Mouse (Mus musculus): Measurements from ENCODE around the gene Tmem174. TPM values are rescaled to one million over a fixed set of nuclear protein-coding genes. Genes with fewer than 3 reads are reported as not detected.

Gene Tmem174
- not detected in 2 replicates for polyA plus RNA-seq (2016; fragmentation: Nextera tagmentation; extraction: Ambion mirVana)

DNA sequence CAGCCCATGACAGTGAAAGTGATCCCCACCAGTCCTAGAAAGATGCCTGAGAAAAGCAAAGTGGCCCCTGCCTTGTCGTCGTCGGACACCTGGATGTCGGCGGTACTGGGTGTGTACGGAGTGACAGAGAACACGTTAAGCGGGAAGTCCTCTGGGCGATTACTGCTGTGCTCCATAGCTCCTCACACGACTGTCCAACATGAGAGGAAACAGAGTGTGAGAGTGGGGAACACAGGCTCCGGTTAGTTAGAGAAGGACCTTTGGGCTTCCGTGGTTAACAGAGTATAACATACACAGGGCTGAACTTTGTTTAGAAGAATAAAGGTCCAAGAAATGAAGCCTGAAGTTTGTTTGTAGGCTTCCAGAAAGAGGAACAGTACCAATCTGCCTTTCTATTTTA lies at the start of gene Tmem174:
Tmem174 (minus strand) TSS at position 266 of the 400 bp plus-strand sequence.
- no peak for DNase-seq (ENCODE audit: low spot score)
- H3K4me3 ChIP-seq, result 0 out of 2 replicates have a peak within 1 kb of the TSS, but pooled peaks have one; percentile 11
- H3K4me1 ChIP-seq, result peaks cover 6% of the 10 kb centered on the region
- no peak within 1 kb of the TSS for H3K27ac ChIP-seq (replicated peaks)
- no peaks in the 10 kb centered on the region for H3K36me3 ChIP-seq (replicated peaks)
- WGBS, result 89% methylated on average over 12 of the region's 12 CpGs
- H3K9me3 ChIP-seq, result peaks cover 4% of the 10 kb centered on the region; the same call in 1 of the 2 replicates
- H3K27me3 ChIP-seq (replicated peaks; ENCODE audit: low read depth, poor library complexity, severe bottlenecking), result peaks cover 19% of the 10 kb centered on the region; the same call in 1 of the 2 replicates

DNA sequence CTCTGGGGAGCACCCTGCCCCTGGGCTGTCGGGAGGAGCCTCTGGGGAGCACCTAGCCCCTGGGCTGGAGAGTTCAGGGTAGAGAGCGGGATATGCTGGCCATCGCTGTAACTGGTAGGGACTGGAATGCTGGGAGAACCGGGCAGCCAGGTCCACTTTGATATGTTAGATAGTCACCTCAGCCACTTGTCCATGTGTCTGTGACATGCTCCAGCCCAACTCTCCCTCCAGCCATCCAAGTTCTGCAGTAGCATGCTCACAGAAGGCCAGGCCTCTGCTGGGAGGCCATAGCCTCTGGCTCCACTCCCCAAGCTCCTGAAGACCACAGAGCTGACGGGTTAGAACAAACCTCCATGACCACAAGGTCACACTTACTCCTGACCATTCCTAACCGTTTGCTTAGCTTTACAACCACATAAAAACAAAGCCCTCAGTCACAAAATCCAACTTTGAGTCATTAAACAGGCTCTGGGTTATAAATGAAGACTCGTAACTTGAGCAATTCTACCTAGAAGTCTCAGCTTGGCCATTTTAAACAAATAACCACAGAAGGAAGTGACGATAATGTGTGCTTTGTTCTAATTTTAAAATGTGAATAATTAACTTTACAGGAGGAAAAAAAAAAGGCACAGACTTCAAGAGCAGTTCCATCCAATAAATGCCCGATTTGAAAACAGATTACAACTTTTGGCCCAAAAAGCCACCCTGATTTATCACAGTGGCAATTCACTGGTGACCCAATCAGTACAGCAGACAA lies 47.1 kb upstream of the Tmem174 start:
- H3K27ac ChIP-seq (replicated peaks), result no peak overlapping the region
- 76% methylated on average over 9 of the region's 9 CpGs for WGBS
- no peaks in the 10 kb centered on the region for H3K9me3 ChIP-seq
- H3K4me1 ChIP-seq, result peaks cover 18% of the 10 kb centered on the region
- DNase-seq (ENCODE audit: low spot score), result no peak
- no peaks in the 10 kb centered on the region for H3K36me3 ChIP-seq (replicated peaks)
- no peaks in the 10 kb centered on the region for H3K27me3 ChIP-seq (replicated peaks; ENCODE audit: low read depth, poor library complexity, severe bottlenecking)
- no peak overlapping the region for H3K4me3 ChIP-seq

DNA sequence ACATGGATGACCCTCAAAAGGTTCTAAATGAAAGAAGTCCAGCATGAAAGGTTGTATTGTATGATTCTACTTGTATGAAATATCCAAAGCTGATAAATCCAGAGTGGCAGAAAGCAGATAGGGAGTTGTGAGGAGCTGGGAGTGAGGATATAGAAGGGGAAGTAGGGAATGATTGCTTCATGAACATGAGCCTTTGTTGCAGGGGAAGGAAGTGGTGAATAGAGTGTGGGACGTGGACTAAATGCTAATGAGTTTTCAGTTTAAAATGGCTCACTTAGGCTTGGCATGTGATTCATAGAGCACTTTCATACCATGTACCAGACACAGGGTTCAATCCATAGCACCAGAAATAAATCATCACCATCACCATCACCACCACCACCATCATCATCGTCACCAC lies 46.2 kb upstream of the Tmem174 start:
- no peak for DNase-seq (ENCODE audit: low spot score)
- Histone ChIP-seq H3K9me3 (no peaks in the 10 kb centered on the region), H3K4me1 (peaks cover 24% of the 10 kb centered on the region), H3K27ac (replicated peaks) (no peak overlapping the region), H3K36me3 (replicated peaks) (no peaks in the 10 kb centered on the region), H3K4me3 (no peak overlapping the region), H3K27me3 (replicated peaks; ENCODE audit: low read depth, poor library complexity, severe bottlenecking) (no peaks in the 10 kb centered on the region)
- WGBS, result 85% methylated on average over 2 of the region's 2 CpGs

DNA sequence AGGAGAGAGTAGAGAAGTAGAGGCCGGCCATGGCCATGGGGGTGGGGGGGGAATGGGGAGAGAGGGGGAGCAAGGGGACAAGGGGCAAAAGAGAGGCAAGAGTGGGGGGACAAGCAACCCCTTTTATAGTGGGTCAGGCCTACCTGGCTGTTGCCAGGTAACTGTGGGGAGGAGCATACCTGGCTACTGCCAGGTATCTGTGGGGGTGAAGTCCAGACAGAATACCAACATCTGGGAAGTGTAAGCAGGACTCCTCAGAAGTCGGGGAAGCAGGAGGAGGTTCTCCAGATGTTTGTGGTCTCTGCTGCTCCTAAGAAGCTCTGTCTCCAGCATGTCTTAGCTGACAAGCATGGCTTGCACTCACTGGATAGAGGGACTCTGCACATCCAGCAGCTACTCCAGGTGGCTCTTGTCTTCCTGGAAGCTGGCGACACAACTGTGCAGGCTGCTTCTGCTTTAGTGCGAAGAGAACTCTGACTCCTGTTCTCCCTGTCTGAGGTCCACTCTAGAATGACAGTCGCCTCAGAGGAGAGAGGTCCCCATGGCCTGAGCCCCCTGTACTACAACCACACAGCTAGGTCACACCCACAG lies 43.4 kb upstream of the Tmem174 start:
- Histone ChIP-seq H3K4me1 (peaks cover 15% of the 10 kb centered on the region), H3K27me3 (replicated peaks; ENCODE audit: low read depth, poor library complexity, severe bottlenecking) (no peaks in the 10 kb centered on the region), H3K4me3 (no peak overlapping the region), H3K27ac (replicated peaks) (no peak overlapping the region), H3K9me3 (no peaks in the 10 kb centered on the region), H3K36me3 (replicated peaks) (no peaks in the 10 kb centered on the region)
- WGBS, result 85% methylated on average over 5 of the region's 5 CpGs
- DNase-seq (ENCODE audit: low spot score), result no peak

DNA sequence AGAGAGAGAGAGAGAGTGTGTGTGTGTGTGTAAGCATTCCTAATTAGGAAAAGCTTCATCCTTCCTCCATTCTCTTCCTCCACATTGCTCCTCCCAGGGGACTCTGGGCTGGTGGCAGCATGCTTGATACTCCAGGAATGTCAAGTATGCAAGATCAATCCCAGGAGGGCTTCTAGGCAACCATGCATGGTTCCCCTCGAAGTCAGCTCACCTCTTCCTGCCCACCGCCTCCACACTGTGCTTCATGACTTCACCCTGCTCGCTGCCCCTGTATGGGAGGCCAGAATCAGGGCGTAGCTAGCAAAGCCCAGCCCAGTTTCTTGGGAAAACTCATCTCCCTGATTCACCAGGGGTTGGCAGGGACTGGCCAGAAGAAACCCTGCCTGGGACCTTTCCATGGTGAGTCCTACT lies 42.4 kb upstream of the Tmem174 start:
- peaks cover 15% of the 10 kb centered on the region for H3K4me1 ChIP-seq
- H3K9me3 ChIP-seq, result no peaks in the 10 kb centered on the region
- 52% methylated on average over 4 of the region's 4 CpGs for WGBS
- H3K27ac ChIP-seq (replicated peaks), result peak overlapping the region; percentile 61
- H3K27me3 ChIP-seq (replicated peaks; ENCODE audit: low read depth, poor library complexity, severe bottlenecking), result no peaks in the 10 kb centered on the region
- DNase-seq (ENCODE audit: low spot score), result peak; percentile 44
- H3K36me3 ChIP-seq (replicated peaks), result no peaks in the 10 kb centered on the region
- H3K4me3 ChIP-seq, result no peak overlapping the region

DNA sequence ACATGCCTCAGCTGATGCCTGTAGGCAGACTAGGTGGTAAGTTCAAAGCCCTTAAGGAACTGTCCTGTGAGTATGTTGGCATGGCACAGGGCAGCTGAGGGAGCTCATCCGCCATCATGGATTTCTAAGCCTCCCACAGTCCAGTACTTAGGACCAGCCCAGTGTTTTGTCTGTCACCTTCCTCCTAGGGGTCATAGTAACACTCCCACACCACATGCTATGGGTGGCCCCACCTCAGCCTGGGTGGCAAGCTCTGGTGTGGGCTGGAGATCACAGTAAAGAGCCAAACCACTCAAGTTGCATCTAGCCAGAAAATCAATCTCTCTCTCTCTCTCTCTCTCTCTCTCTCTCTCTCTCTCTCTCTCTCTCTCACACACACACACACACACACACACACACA lies 42.0 kb upstream of the Tmem174 start:
- no peaks in the 10 kb centered on the region for H3K27me3 ChIP-seq (replicated peaks; ENCODE audit: low read depth, poor library complexity, severe bottlenecking)
- peaks cover 15% of the 10 kb centered on the region for H3K4me1 ChIP-seq
- no peak for DNase-seq (ENCODE audit: low spot score)
- WGBS, result 94% methylated on average over 1 of the region's 1 CpGs
- no peaks in the 10 kb centered on the region for H3K36me3 ChIP-seq (replicated peaks)
- H3K9me3 ChIP-seq, result no peaks in the 10 kb centered on the region
- no peak overlapping the region for H3K4me3 ChIP-seq
- peak overlapping the region; percentile 61; the same call in 1 of the 2 replicates for H3K27ac ChIP-seq (replicated peaks)

DNA sequence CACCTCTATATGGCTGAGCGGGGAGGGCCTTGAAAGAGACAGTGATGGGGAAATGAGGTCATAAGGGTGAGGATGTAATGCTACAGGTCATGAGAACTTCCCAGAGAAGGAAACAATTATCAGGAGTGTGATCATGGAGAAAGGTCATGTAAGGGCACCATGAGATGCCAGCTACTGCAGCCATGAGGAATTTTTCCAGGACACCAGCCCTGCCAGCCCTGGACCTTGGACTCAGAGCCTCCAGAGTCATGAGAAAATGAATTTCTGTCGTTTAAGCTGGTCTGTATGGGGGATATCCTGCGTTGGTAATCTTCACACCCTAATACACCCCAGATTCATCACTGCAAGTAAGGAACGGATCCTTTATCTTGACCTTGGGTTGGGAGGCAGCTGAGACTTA lies 36.7 kb upstream of the Tmem174 start:
- Histone ChIP-seq H3K36me3 (replicated peaks) (no peaks in the 10 kb centered on the region), H3K4me3 (no peak overlapping the region), H3K9me3 (no peaks in the 10 kb centered on the region), H3K27ac (replicated peaks) (no peak overlapping the region), H3K4me1 (peaks cover 2% of the 10 kb centered on the region; the same call in 1 of the 2 replicates), H3K27me3 (replicated peaks; ENCODE audit: low read depth, poor library complexity, severe bottlenecking) (no peaks in the 10 kb centered on the region)
- 69% methylated on average over 4 of the region's 4 CpGs for WGBS
- DNase-seq (ENCODE audit: low spot score), result no peak

DNA sequence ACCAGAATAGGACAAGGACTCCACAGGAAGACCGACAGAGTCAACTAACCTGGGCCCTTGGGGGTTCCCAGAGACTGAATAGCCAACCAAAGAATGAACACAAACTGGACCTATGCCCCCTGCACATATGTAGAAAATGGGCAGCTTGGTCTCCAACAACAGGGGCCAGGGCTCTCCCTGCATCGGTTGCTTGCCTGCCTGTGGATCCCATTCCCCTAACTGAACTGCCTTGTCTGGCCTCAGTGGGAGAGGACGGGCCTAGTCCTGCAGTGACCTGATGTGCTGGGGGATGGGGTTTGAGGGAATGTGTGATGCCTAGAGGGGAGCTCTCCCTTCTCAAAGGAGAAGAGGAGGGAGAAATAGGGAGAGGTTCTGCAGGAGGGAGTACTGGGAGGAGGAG lies 32.1 kb upstream of the Tmem174 start:
- WGBS, result 73% methylated on average over 3 of the region's 3 CpGs
- Histone ChIP-seq H3K36me3 (replicated peaks) (no peaks in the 10 kb centered on the region), H3K27ac (replicated peaks) (no peak overlapping the region), H3K27me3 (replicated peaks; ENCODE audit: low read depth, poor library complexity, severe bottlenecking) (no peaks in the 10 kb centered on the region), H3K4me1 (no peaks in the 10 kb centered on the region), H3K9me3 (no peaks in the 10 kb centered on the region), H3K4me3 (no peak overlapping the region)
- DNase-seq (ENCODE audit: low spot score), result no peak

DNA sequence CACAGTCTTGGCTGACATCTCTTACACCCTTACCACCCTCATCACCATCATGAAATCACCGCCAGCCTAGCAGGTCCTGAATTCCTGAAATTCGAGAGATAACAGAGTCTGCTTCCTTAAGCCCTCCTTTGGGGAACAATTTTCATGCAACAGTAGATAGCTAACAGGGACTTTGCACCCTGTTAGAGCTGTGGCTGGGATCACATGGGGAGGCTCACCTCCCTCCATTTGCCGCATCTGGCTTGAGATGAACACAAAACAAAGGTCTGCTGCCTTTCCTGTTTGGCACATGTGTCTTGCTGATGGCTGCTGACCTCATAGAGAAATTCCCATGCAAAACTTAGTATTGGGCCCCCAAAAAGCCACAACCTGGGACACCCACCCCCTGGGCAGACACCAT lies 30.1 kb upstream of the Tmem174 start:
- no peak overlapping the region for H3K4me3 ChIP-seq
- 85% methylated on average over 3 of the region's 3 CpGs for WGBS
- H3K9me3 ChIP-seq, result no peaks in the 10 kb centered on the region
- H3K36me3 ChIP-seq (replicated peaks), result no peaks in the 10 kb centered on the region
- no peaks in the 10 kb centered on the region for H3K27me3 ChIP-seq (replicated peaks; ENCODE audit: low read depth, poor library complexity, severe bottlenecking)
- H3K27ac ChIP-seq (replicated peaks), result no peak overlapping the region
- no peak for DNase-seq (ENCODE audit: low spot score)
- H3K4me1 ChIP-seq, result no peaks in the 10 kb centered on the region

DNA sequence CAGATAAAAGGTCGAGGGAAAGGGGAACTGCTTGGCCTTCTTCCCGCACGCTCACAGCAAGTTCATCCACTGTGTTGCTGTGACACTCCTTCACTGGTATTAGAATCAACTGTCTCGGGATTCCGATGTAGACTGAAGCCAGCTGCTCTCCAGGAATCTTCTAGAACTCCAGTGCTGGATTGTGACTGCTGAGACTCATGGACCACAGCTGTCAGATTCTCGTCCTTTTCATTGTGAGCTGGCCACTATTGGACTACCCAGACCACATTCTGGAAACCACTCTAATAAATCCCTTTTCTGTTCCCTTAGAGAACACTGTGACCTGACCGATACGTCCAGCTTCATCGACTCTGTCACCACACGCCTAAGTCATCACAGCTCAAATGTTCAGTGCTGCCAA lies 28.0 kb upstream of the Tmem174 start:
- no peaks in the 10 kb centered on the region for H3K9me3 ChIP-seq
- H3K4me3 ChIP-seq, result no peak overlapping the region
- no peaks in the 10 kb centered on the region for H3K4me1 ChIP-seq
- H3K27ac ChIP-seq (replicated peaks), result no peak overlapping the region
- no peaks in the 10 kb centered on the region for H3K36me3 ChIP-seq (replicated peaks)
- no peaks in the 10 kb centered on the region for H3K27me3 ChIP-seq (replicated peaks; ENCODE audit: low read depth, poor library complexity, severe bottlenecking)
- DNase-seq (ENCODE audit: low spot score), result no peak
- WGBS, result 92% methylated on average over 10 of the region's 10 CpGs

DNA sequence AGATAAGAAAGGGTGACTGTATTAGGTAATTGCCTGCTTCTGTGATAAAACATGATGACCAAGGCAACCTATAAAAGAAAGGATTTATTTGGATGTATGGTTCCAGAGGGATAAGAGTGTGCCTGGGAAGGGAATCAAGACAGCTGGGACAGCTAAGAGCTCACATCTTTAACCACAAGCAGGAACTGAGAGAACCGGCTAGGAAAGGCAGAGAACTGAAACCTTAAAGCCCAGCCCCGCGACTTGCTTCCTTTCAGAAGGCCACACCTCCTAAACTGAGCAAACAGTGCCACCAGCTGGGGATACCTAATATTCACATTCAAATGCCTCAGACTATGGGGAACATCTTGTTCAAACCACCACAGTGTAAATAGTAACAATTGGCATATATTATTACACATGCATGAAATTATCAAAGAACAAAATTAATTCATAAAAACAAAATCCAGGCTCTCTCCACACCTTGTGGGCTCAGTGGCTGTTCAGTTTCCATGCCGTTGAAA lies 25.0 kb upstream of the Tmem174 start:
- 89% methylated on average over 4 of the region's 4 CpGs for WGBS
- no peaks in the 10 kb centered on the region for H3K4me1 ChIP-seq
- H3K27me3 ChIP-seq (replicated peaks; ENCODE audit: low read depth, poor library complexity, severe bottlenecking), result no peaks in the 10 kb centered on the region
- no peak overlapping the region for H3K27ac ChIP-seq (replicated peaks)
- H3K4me3 ChIP-seq, result no peak overlapping the region
- no peaks in the 10 kb centered on the region for H3K36me3 ChIP-seq (replicated peaks)
- no peak for DNase-seq (ENCODE audit: low spot score)
- no peaks in the 10 kb centered on the region for H3K9me3 ChIP-seq

DNA sequence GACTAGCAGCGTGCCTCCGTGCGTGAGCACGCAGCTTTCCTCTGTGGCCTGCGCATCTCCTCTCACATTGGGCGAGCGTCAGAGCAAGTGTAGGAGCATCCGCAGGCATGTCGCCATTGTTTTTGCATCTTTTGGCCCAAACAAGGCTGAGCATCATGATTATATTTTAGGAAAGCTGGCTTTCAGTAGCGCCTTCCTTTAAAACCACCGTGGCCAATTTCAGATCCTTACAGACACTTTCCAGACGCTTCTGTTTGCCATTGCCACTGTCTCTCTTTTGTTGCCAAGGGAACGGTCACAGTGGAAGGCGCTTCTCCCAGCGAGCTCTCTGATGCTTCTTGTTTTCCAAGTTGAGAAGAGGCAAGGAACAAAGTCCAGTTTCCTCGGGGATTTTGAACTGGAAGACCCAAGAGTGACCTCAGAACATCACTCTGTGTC lies 18.8 kb upstream of the Tmem174 start:
- Histone ChIP-seq H3K36me3 (replicated peaks) (no peaks in the 10 kb centered on the region), H3K9me3 (no peaks in the 10 kb centered on the region), H3K4me1 (peaks cover 14% of the 10 kb centered on the region), H3K4me3 (no peak overlapping the region), H3K27me3 (replicated peaks; ENCODE audit: low read depth, poor library complexity, severe bottlenecking) (no peaks in the 10 kb centered on the region), H3K27ac (replicated peaks) (no peak overlapping the region)
- no peak for DNase-seq (ENCODE audit: low spot score)
- WGBS, result 88% methylated on average over 16 of the region's 16 CpGs

DNA sequence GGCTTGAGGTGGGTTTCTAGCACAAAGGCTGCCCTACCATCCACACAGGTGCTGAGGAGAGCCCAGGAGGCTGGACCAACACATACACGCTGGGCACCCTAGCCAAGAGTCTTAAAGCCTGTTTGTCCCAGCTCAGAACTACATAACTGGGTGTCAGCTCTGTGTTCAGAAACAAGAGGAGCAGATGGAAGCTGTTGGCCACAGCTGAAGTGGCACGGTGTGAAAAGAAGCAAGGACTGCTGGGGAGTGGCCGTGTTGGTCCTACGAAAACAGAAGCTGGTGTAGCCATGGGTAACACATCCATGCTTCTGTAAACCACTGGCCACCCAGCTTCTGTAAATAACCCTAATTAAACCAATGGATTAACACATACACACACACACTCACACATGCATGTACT lies 18.1 kb upstream of the Tmem174 start:
- Histone ChIP-seq H3K9me3 (no peaks in the 10 kb centered on the region), H3K4me3 (no peak overlapping the region)

More for the DNA sequence above, 18.1 kb upstream of the Tmem174 start:
- Histone ChIP-seq H3K27me3 (replicated peaks; ENCODE audit: low read depth, poor library complexity, severe bottlenecking) (no peaks in the 10 kb centered on the region), H3K36me3 (replicated peaks) (no peaks in the 10 kb centered on the region), H3K4me1 (peaks cover 14% of the 10 kb centered on the region), H3K27ac (replicated peaks) (no peak overlapping the region)
- 89% methylated on average over 4 of the region's 4 CpGs for WGBS
- DNase-seq (ENCODE audit: low spot score), result no peak
